Mouse (Mus musculus) heart, postnatal 25 days (tissue): ENCODE data around the gene Klk1b26. TPM values are rescaled to one million over a fixed set of nuclear protein-coding genes. Genes with fewer than 3 reads are reported as not detected.
"Not testable (repeated sequence)": the region's sequence is repeated elsewhere in the genome, so short reads cannot be mapped to it uniquely, and the experiment has no call there.

Experiments
- DNase-seq: peaks from one replicate; pipeline ENCODE4 v3.0.0; 2022; ENCODE audit warnings: low spot score
- intact Hi-C: fragments of 180-260 bp; cut with DNase I; formaldehyde crosslinking; loops from one replicate; pipeline ENCODE4 v1.15.1; 2025
- total RNA-seq, 2 experiments: library from RNA; stranded (reverse); gene quantifications; 2 replicates each; pipeline ENCODE4 v1.2.3; 2021

Gene Klk1b26
- under 1 TPM; 0.36 TPM for total RNA-seq

DNA sequence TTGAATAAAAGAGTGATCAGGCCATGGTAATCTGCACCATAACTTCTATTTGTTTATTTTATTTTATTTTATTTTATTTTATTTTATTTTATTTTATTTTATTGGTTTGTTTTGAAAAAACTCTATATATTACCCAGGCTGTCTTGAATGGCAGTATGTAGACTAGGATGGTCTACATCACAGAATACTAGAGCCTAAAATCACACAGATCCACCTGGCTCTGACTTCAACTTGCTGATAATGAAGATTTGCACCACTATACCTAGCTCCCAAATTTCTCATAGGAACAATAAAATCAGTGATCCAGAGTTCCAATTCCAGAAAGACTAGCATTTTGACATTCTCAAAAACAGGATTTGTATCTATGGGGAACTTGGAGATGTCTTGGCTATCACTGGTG lies at the start of gene Klk1b26:
TSS of gene Klk1b26 (plus strand) at position 301 of the 400 bp plus-strand sequence.
- intact Hi-C loops, DNase-seq: not testable (repeated sequence)

- intact Hi-C loops = no loop called here
- DNase-seq = no peak
Measured at GRCm38 (mm10) chr7:43966451-43966850, 45.5 kb upstream of the Klk1b26 start, which contains the start of gene Klk1b1. Klk1b1 (plus strand) TSS chr7:43966751.

- DNase-seq = no peak
- intact Hi-C loops = no loop called here
Measured at GRCm38 (mm10) chr7:43967058-43967457, 44.9 kb upstream of the Klk1b26 start.

DNA sequence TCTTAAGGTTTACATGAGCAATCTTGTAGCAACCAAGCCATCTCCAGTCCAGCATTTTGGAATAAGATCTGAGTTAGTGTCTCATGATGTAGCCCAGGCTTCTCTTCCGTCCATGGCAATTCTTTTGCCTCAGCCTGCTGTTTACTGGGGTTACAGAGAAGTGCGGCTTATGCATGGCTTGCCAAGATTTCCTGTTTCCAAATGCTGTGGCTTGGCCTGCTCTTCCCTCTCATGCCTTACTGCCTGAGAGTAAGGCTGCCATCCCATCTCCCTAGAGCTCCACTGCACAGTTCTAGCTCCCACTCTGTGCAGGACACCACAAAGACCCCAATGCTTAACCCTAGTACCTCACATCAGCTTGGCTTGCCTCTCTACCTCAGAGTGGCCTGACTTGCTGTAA lies 44.4 kb upstream of the Klk1b26 start:
- no peak for DNase-seq
- intact Hi-C loops = no loop called here

DNA sequence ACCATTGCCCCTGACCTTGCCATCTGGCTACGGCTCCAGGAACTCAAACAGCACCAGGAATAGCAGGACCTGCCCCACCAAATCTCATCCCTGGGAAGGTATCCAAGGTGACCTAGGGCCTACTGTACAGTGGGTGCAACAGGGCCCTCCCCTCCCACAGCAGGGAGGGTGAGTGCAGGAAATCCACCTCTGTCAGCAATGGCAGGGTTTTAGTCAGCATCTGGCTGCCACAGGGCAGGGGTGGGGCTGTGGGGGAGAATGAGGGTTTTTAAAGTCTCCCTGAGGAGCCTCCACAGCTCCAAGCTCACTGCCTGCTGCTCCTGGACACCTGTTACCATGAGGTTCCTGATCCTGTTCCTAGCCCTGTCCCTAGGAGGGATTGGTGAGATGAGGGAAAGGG lies 36.2 kb upstream of the Klk1b26 start, which contains the start of gene Klk1b9:
TSS of gene Klk1b9 (plus strand) at position 301 of the 400 bp plus-strand sequence.
- intact Hi-C loops, DNase-seq: not testable (repeated sequence)

- intact Hi-C loops = no loop called here
- no peak for DNase-seq
Measured at GRCm38 (mm10) chr7:43985657-43986056, 26.3 kb upstream of the Klk1b26 start.

DNA sequence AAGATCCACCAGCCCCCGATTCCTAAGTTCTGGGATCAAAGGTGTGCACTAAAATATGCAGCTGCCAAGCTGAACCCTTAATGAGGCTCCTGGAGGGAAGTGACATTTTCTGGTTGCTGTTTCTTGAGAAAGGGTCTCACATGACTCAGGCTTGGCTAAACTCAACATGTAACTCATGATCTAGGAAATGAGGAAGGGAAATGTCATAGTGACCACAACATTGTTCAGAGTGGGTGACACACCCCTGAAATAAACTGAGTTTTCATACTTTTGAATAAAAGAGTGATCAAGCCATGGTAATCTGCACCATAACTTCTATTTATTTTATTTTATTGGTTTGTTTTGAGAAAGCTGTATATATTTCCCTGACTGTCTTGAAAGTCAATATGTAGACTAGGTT lies 17.1 kb upstream of the Klk1b26 start:
- DNase-seq, intact Hi-C loops: not testable (repeated sequence)

DNA sequence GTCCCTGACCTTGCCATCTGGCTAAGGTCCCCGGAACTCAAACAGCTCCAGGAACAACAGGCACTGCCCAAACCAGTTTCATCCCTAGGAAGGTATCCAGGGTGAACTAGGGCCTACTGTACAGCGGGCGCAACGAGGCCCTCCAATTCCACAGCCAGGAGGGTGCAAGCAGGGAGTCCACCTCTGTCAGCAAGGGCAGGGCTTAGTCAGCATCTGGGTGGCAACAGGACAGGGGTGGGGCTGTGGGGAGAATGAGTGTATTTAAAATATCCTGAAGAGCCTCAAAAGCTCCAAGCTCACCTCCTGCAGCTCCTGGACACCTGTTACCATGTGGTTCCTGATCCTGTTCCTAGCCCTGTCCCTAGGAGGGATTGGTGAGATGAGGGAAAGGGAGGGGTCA lies 16.4 kb upstream of the Klk1b26 start, which contains the start of gene Klk1b11:
TSS of gene Klk1b11 (plus strand) at position 301 of the 400 bp plus-strand sequence.
- intact Hi-C loops, DNase-seq: not testable (repeated sequence)

- intact Hi-C loops = no loop called here
- DNase-seq = no peak
Measured at GRCm38 (mm10) chr7:44004847-44005246, 7.1 kb upstream of the Klk1b26 start.

DNA sequence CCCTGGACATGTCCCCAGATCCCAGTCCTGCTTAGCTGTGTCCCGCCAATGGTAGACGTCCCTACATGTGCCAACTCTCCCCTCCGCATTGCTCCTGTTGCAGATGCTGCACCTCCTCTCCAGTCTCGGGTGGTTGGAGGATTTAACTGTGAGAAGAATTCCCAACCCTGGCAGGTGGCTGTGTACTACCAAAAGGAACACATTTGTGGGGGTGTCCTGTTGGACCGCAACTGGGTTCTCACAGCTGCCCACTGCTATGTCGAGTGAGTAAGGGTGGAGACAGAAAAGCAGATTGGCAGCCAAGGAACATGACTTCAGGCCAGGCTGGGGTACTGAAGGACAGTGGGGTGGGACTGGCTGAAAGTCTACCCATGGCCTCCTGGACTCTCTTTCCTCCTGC lies 2.7 kb downstream of the Klk1b26 start:
- intact Hi-C loops, DNase-seq: not testable (repeated sequence)

DNA sequence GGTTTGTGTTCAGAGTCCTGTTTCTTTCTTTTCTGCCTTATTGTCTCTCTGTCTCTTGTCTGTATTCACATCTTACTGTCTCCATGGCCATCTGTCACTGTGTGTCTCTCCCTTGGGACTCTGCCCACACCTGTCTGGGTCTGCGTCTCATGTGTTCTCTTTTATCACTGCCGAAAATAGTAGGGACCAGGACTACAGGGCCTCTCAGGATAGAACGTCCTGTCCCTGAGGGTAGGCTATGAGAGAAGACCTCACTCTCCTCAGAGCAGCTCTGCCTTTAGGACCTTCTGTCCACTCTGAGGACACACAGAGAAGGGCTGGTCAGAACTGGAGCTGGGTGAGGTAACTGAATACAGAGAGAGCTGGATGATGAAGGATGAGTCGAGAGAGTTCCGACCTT lies 3.1 kb downstream of the Klk1b26 start:
- intact Hi-C loops = no loop called here
- DNase-seq = no peak

DNA sequence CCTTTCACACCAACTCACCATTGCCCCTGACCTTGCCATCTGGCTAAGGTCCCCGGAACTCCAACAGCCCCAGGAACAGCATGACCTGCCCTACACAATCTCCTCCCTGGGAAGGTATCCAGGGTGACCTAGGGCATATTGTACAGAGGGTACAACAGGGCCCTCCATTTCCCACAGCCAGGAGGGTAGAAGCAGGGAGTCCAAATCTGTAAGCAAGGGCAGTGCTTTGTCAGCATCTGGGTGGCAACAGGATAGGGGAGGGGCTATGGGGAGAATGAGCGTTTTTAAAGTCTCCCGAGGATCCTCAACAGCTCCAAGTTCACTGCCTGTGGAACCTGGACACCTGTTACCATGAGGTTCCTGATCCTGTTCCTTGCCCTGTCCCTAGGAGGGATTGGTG lies 40.0 kb downstream of the Klk1b26 start, which contains the start of gene Klk1b27:
TSS of gene Klk1b27 (plus strand) at position 301 of the 400 bp plus-strand sequence.
- DNase-seq, intact Hi-C loops: not testable (repeated sequence)

Other genes starting within 250 kb of the Klk1b26 start
- not detected for gene Klk12, start 243.3 kb upstream of the Klk1b26 start, total RNA-seq
- gene Klk11, start 237.6 kb upstream of the Klk1b26 start, total RNA-seq = not detected
- gene Klk10, start 231.1 kb upstream of the Klk1b26 start, total RNA-seq = under 1 TPM; 0.20 to 0.42 TPM
- gene Klk9, start 220.3 kb upstream of the Klk1b26 start, total RNA-seq = not detected
- 10 to 100 TPM; 12.6 to 13.3 TPM for gene Klk8, start 214.6 kb upstream of the Klk1b26 start, total RNA-seq
- gene Klk7, start 200.9 kb upstream of the Klk1b26 start, total RNA-seq = under 1 TPM in 1 of 2 experiments, not detected in 1; 0.17 TPM
- not detected for gene Klk6, start 187.7 kb upstream of the Klk1b26 start, total RNA-seq
- gene Klk5, start 170.2 kb upstream of the Klk1b26 start, total RNA-seq = not detected
- gene Klk4, start 131.0 kb upstream of the Klk1b26 start, total RNA-seq = not detected
- gene Klk15, start 78.4 kb upstream of the Klk1b26 start, total RNA-seq = not detected
- not detected for gene Klk1b8, start 61.5 kb upstream of the Klk1b26 start, total RNA-seq
- not detected for gene Klk1b1, start 45.4 kb upstream of the Klk1b26 start, total RNA-seq
- gene Klk1b9, start 36.1 kb upstream of the Klk1b26 start, total RNA-seq = not detected
- not detected for gene Klk1b11, start 16.3 kb upstream of the Klk1b26 start, total RNA-seq
- not detected for gene Klk1b27, start 40.1 kb downstream of the Klk1b26 start, total RNA-seq
- not detected for gene Klk1b21, start 90.2 kb downstream of the Klk1b26 start, total RNA-seq
- gene Klk1b22, start 100.5 kb downstream of the Klk1b26 start, total RNA-seq = not detected
- gene Klk1b16, start 124.6 kb downstream of the Klk1b26 start, total RNA-seq = not detected
- not detected for gene Klk1b24, start 176.1 kb downstream of the Klk1b26 start, total RNA-seq
- gene Klk1b3, start 186.0 kb downstream of the Klk1b26 start, total RNA-seq = not detected
- gene Klk1b4, start 195.3 kb downstream of the Klk1b26 start, total RNA-seq = not detected
- not detected for gene Klk1b5, start 203.8 kb downstream of the Klk1b26 start, total RNA-seq
- not detected for gene Klk1, start 213.2 kb downstream of the Klk1b26 start, total RNA-seq
- gene Gm36864, start 224.0 kb downstream of the Klk1b26 start, total RNA-seq = not detected
- gene 1700028J19Rik, start 234.5 kb downstream of the Klk1b26 start, total RNA-seq = under 1 TPM; 0.31 to 0.56 TPM
- gene 2410002F23Rik, start 234.6 kb downstream of the Klk1b26 start, total RNA-seq = 10 to 100 TPM; 14.1 to 14.5 TPM
- gene Acp4, start 245.2 kb downstream of the Klk1b26 start, total RNA-seq = not detected
- not detected for gene Gm15517, start 249.3 kb downstream of the Klk1b26 start, total RNA-seq